Mouse (Mus musculus) regulatory T cell (primary cell): ENCODE data around the gene Add1.

Source experiments
- in situ Hi-C: fragments of 300-600 bp; cut with MboI, MseI; formaldehyde crosslinking; loops from one replicate; pipeline ENCODE4 v1.15.1; 2025; ENCODE audit warnings: high pct_unique_total_duplicates

The Add1 gene

DNA sequence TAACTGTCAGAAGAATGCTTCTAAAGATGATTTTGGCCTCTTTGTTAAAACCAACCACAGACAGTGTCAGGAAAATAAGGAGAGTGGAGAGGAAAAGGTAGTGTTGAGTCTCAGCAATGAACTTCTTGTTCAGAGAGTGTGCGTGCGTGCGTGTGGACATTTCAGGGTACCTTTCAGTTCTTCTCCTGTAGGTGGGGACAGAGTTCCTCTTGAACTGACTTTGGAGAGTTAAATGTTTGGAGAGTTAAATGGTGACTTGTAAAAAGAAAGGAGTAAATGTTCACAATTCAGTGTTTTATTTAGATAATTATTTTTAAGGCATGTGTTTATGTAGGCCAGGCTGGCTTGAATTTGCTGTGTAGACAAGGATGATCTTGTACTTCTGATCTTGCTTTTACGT, 96.8 kb downstream of the Add1 start:
- in situ Hi-C loops, result no loop called here
